Mouse (Mus musculus) lung, adult 2 months (tissue): ENCODE data around the gene Gli3.

Source experiments
- CTCF ChIP-seq: fragments of 200-500 bp; IDR thresholded peaks from 2 replicates; pipeline ENCODE4 v1.5.1; 2011; ENCODE audit warnings: mild to moderate bottlenecking, low read length, control low read depth; ENCODE audit not compliant: insufficient read depth
- POLR2A ChIP-seq: fragments of 200-500 bp; IDR thresholded peaks from 2 replicates; pipeline ENCODE4 v1.6.1; 2011; ENCODE audit warnings: low read depth, mild to moderate bottlenecking, control low read depth, low read length, borderline replicate concordance; ENCODE audit errors: extremely low read depth

DNA sequence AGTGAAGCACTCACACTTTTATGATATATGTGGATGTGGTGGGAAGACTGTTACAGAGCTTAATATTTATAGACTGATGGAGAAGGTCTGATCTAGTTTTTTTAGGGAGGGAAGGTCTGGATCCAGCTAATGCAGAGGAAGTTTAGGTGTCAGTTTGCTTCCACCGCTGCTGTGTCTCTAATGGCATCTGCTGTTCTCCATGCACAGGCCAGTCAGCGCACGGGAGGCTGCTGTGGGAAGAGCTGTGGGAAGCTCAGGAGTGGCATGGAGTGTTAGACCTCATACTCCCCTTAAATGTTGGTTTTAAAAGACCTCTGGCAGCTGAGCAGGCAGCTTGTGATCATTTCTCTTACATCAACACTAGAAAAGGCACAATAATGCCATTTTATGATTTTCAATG lies 7.0 kb downstream of the Gli3 start:
- TF ChIP-seq CTCF (no peak), POLR2A (no peak)
